Mouse (Mus musculus) effector memory CD4-positive, alpha-beta T cell, adult 7 months (primary cell): ENCODE data around the gene Umad1. TPM values are rescaled to one million over a fixed set of nuclear protein-coding genes. Genes with fewer than 3 reads are reported as not detected.

Experiments used
- polyA plus RNA-seq: library from polyadenylated mRNA; unstranded; fragments of 100-300 nt; shearing (Covaris generic); gene quantifications from one replicate; pipeline ENCODE4 v1.2.1, GENCODE M21; 2017

The Umad1 gene
- 12.4 TPM for polyA plus RNA-seq

DNA sequence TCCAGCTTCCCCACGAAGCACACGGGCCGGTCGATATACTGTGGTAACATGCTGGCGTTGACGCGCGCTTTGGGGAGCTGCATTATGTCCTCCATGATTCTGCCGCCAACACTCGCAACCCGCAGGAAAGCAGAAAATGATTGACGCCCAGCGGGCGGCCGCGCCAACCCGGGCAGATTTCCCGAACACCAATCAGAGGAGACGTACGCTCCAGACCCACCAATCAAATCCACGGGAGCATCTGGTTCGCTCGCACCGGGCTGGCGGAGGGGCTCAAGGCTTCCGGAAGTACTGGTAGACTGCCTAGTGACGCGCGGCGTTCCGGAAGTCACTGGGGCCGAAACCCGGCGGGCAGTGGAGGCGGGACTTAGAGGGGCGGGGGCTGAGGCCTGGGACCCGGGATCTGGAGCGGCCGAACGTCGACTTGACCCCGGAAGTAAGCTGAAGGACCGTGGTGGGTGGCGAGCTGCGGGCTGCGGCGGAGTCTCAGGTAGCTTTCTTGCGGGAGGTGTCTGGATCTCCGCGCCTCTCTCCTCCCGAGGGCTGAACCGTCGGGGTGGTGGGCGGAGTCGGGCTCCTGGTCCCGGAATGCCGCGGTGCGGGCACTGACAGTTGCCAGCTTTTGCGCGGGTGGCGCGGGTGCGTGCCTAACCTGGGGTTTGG, at the start of gene Umad1, which contains the start of the genes Rpa3 and Gm45062:
Gene Umad1, plus strand, starts transcription at position 285 of the 663 bp plus-strand sequence.
Gene Rpa3, minus strand, starts transcription at position 170 of the 663 bp plus-strand sequence.
Gene Gm45062, plus strand, starts transcription at position 447 of the 663 bp plus-strand sequence.

Other genes starting within 250 kb of the Umad1 start
- not detected for gene Col28a1, start 66.7 kb upstream of the Umad1 start, polyA plus RNA-seq
- 21.5 TPM for gene Mios, start 50.1 kb upstream of the Umad1 start, polyA plus RNA-seq
- 39.9 TPM for gene Rpa3, start 115 bp upstream of the Umad1 start, polyA plus RNA-seq
- 1.7 TPM for gene Gm45062, start 162 bp downstream of the Umad1 start, polyA plus RNA-seq